Mouse (Mus musculus): ENCODE measurements at regions not wholly inside any gene's neighbourhood (a gene's known extent, or its start where the extent isn't known, plus 50 kb on each side); places are given as distances from the start of the nearest gene placed in this dataset.

DNA sequence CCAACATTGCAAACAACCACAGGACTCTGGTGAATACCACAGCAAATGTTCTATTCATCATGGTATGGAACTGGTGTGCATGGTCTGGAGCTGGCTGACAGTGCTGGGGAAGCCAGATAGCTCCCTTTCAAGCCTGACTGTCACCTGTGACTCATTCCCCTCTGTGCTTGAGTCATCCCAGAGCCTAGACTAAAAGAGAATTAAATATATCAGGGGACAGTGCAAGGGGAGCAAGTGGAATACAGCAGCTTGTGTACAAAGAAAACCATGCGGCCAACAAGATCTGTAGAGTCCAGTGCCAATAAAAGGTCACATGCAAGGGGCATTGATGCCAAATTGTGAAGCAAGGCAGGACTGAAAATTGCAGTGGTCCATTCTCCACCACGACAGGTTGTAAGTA lies 117.7 kb downstream of the Pah start:
- no peak for DNase-seq (ENCODE audit: low spot score)

DNA sequence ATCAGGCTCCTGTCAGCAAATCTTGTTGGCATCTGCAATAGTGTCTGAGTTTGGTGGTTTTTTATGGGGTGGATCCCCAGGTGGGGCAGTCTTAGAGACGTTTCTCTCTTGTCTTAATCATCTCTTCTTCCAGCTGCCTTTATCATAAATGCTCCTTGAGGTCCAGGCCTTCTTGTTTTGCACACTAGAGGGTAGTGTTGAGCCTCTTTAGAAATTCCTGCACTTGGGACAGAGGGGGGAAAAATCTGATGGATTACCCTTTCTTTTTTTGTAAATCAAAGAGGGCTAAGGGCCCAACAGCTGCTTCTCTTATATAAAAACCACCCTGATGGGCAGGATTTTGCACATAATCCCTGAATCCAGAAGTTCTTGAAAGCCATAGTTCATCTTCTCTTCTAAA lies 127.5 kb downstream of the Pah start:
- DNase-seq (ENCODE audit: low spot score): peak; percentile 49

DNA sequence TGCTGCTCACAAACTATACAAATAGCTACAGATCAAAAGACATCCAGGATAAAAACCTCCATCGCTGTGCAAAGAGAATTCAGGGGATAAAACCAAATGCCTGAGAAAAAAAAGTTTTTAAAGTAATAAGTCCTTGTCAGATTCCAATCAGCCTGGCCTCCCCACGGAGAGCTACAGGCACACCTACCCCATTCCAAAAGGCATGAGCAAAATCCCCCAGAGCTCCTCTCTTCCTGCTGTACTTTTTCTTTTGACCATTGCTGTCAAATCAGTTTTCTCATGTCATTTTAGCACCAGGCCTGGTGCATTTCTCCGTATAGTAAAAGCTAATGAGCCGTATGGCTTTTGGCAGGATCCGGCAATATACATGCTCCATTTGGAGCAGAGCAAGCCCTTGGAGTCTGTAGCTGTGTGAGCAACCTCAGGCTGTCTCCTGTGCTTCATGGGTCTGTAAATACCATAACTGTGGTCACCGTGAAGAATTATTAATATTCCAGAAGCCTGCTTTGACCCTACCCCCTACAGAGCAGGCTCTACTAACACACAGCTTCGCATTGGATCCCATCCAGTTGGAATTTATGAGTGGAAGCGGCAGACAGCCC lies 130.6 kb downstream of the Pah start:
- DNase-seq (ENCODE audit: low spot score): no peak

DNA sequence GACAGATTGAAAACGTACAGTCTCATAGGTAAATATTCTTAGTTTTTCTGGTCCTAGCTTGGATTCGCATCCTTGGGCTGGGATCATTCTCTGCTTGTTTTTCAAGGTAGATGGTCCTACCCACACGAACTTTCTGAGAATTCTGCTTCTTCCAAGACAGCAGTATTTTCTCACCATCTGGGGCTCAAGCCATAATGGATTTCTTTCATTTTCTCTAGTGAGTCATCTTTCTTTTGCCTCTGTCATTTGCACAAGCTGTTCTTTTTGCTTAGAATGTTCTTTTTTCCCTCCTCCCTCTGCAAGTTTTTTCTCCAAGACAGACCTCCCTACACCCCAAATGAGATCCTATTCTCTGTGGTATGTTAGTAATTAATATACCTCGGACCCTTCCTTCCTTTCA lies 132.5 kb downstream of the Pah start:
- DNase-seq (ENCODE audit: low spot score): no peak

DNA sequence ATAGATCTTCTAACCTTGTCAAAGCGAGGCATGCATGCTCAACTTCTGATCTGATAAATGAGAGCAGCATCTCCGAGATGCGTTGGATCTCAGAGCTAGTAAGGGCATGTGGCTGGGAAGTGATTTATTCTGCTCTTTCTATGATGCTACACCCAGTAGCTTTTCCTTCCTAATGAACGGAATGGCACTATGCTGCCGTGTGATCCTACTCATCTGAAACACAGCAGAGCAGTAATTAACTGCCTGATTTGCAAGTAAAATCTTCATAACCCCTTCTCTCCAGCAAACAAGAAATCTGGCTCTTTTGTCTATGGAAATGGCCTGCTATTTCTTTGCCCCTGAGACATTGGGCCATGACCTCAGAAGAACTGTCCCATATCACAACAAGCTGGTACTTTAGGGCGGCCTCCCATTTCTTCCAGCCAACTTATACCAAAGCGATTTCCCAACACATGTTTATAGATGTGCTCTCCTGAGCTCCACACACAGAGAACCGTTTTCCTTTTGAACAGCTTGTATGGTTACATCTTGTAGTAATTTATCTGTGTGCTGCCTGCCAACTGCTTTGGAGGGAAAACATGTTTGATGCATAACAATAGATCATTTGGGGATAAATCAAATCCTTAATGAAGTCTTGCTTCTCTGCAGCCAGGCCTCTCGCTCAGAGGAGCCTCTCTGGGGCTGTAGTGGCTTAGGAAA lies 144.6 kb downstream of the Pah start:
- no peak for DNase-seq (ENCODE audit: low spot score)

DNA sequence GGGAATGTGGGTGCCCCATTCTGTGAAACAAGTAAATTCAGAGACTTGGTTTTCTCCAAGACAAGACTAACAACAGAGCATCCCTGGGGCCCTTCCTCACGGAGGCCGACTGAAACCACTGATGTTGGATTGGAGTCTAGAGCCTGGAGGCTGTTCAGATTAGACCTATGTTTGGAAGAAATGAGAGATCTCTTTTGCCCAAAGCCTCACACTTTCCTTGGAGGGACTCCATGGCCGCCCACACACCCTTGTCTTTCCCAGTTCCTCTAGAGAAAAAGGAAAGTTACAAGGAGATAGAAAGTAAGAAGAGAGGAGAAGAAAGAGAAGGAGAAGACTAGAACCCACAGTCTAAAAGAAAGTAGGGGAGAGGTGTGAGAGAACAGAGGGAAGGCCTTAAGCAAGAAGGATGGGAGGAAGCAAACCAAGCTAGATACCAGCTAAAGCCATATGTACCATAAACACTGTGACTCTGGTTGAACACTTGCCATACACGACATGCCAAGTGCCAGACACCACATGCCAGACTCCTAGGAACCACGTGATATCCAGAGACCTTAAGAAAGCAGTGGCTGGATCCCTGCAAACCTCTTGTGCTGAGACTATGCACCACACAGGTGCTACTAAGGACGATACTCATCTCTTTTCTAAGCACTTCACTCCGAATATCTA lies 145.3 kb downstream of the Pah start:
- DNase-seq (ENCODE audit: low spot score): no peak

DNA sequence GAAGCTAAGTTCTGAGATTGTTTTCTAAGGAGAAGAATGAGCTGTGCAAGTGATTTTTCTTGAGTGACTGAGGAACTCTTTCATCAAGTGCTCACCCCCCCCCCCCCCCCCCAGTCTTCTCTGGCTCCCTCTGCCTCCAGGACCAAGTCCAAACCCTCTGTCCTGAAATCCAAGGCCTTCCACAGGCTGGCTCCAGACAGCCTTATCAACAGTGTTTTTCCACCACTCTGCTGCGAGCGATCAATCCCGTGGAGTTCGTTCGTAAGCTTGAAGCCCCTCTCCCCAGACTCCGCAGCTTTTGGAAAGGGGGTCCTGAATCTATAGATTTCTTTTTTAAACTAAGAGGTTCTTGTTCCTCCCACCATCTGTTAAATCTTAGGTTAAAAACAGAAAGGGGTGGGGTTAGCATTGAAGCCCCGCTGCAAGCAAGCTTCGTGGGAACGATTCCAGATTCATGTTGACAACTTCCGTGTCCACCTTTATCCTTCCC lies 146.1 kb downstream of the Pah start:
- DNase-seq (ENCODE audit: low spot score): no peak

DNA sequence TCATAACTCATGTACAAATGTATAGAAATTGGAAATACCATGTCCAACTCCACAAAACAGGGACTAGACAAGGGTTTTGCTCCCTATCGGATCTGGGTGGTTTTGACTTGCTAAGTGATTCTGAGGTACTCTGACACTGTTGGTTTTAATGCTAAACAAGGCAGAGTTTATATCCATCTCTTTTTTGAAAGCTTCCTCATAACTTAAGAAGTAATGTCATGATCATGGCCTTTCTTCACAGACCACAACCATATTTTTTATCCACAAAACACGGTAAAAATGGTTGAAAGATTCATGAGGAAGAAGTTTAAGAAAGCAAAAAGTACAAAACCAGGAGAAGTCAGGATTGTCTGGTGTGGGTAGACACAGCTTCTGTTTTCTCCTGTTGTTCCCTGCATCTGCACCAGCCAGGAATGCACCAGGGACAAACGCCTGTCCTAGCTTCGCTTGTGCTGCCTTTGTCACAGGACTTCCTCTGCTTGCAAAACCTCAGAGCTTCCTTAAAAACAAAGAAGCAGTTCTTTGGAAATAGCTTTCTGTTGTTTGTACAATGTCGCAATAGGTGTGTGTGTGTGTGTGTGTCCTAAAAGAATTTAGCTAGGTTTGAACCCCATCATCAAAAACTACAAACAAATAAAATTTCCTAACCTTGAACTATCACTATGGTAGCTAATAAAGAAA lies 153.3 kb downstream of the Pah start:
- DNase-seq (ENCODE audit: low spot score): no peak

DNA sequence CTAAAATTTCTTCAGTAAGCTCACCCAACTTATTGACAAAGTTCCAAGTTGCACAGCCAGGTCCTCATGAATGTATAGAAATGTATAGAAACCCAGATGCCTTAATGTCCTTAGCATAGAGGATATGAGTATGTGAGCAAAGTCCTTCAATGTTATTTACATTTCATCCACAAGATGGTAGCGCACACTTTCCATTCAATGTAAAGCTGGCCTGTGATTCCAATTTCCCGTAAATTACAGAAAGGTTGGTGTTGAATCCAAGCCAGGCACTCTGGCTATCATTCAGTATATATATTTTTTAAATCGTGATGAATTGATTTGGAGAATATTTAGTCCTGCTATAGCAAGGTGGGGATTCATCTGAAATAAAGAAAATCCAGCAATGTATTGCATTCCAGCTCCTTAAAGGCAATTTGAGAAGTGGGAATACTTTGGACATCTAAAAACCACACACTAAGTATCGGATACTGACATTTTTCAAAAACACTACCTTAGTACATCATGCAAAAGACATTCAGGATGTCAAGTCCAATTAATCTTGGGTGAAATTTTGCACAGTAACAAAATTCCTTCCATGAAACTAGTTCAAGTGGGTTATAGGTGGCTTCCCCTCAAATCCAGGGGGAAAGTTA lies 154.6 kb downstream of the Pah start:
- peak; percentile 57 for DNase-seq (ENCODE audit: low spot score)

DNA sequence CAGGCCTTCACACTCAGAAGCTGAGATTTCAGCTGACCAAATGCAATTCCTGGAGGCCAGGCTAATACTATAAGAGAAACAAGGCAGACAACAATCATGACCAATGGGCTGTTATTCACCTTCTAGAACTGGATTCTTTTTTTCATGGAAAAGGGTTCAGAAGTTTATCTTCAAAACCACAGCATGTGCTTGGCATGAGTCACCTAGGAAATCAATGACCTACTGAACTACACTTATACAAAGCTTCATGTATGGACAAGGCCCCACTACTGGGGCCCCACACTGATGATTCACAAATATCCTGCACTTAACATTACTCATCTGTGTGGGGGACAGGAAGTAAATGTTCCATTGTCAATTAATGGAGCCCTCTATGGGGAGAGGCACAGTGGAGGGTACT lies 157.4 kb downstream of the Pah start:
- DNase-seq (ENCODE audit: low spot score): no peak

DNA sequence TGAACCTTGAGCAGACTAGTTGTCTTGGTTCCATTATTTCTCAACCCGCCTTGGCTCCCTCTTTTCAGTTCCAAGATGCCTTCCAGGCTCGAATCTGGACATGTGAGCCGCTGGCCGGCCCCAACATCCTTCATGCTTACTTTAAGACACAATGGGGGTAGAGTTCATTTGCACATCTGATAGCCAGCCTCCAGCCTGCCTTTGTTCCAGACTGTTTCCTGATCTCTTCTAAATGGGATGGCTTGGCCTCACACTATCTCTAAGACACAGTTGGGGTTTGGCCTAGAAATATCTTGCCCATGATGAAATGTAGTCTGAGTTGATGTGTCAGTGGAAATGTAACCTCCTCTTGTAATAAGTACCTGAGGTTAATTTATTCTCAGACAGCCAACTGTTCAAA lies 164.7 kb downstream of the Pah start:
- no peak for DNase-seq (ENCODE audit: low spot score)

DNA sequence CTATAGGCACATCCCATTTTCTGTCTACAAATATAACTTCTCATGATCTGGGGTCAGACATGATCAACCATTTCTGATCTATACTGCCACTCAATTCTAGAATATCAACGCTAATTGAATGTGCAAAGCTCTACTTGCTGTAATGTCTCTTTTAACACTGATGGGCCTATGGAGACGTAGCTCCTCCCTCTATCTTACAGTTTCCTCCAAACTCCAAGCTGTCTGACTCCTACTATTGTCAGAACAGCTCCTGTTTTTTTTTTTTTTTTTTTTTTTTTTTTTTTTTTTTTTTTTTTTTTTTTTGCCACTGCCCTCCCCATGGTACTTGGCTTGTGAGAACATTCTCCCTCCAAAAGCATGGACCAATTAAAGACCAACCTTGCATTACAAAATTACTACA lies 165.2 kb downstream of the Pah start:
- DNase-seq (ENCODE audit: low spot score): no peak

DNA sequence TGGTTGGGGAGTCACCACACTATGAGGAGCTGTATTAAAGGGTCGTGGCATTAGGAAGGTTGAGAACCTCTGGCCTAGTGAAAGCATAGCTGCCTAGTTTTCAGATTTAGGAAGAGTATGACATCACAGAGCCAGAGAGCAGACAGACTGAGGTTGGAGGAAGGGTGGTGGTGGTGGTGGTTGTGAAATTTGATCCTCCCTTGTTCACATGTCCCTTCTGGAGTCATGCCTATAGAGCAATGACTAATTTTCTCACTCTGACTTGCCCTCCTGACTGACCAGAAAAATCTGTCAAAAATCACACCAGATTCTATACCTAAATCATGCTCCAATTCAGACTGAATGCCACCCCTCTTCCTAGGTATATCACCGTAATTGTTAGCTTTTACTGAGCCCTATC lies 166.2 kb downstream of the Pah start:
- no peak for DNase-seq (ENCODE audit: low spot score)

DNA sequence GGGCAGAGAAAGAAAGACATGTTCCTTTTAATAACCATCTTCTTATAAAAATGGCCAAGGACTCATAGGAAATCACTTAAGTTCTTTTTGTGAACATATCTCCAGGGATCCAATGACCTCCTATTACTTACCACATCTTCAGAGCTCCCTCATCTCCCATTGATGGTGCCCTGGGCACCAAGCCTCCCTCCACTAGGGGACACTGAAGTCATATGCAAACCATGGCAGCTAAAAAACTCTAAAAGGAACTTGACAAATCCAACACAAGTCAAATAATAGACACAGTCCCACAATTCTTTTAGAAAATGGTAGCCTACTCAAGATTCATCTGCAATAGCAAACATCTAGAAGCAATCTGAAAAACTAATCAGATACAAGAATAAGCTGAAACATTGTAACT lies 167.2 kb upstream of the Igf1 start:
- DNase-seq (ENCODE audit: low spot score): no peak

DNA sequence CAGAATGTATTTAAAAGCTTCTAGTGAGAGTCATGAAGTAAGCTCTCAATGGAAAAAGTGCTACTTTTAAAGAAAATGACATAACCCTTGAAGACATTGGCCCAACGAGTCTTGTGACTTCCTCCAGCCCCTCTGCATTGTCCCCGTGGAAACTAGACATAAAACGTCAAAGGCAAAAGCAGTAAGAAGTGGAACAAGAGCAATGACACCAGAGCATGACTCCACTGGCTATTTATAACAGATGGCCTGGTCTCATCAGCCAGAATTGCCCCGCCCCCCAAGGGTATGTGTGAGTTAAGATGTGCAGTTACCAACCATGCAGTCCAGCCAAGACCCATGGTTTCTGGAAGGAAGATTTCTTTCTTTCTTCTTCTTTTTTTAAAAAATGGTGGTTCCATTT lies 161.6 kb upstream of the Igf1 start:
- DNase-seq (ENCODE audit: low spot score): no peak

DNA sequence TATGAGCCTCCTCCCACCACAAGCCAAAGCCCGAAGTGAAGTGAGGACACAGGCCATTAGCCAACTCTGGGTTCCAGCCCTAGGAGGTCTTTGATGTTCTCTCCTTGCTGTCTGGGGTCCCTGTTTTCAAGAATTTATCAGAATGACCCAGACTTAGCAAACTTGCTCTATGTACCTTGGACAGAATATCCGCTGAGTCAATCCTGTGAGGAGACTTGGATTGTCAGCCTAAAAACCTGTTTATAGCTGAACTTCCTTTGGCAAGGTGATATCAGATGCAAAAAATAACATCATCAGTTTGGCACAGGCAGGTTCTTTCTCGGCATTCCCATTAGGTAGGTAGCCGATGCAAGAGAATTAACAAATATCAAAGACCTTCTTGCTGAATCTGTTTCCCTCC lies 146.9 kb upstream of the Igf1 start:
- no peak for DNase-seq (ENCODE audit: low spot score)

DNA sequence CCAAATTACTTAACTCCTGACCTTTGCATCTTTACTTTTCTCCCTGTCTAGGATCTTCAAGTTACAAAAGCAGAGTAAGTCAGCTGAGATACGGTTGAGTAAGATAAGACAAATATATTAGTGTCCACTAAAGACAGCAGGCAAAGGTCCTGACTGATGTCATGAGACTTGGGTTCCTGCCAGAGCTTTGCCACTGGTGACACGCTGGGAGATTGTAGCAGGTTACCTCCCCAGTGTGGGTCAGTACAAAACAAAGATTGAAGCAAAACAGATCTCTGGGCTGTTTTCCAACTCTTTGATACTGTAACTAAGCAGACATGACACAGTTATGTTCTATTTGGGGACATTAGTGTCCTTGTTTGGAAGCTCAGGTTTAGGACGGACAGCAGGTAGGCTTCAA lies 146.3 kb upstream of the Igf1 start:
- no peak for DNase-seq (ENCODE audit: low spot score)

DNA sequence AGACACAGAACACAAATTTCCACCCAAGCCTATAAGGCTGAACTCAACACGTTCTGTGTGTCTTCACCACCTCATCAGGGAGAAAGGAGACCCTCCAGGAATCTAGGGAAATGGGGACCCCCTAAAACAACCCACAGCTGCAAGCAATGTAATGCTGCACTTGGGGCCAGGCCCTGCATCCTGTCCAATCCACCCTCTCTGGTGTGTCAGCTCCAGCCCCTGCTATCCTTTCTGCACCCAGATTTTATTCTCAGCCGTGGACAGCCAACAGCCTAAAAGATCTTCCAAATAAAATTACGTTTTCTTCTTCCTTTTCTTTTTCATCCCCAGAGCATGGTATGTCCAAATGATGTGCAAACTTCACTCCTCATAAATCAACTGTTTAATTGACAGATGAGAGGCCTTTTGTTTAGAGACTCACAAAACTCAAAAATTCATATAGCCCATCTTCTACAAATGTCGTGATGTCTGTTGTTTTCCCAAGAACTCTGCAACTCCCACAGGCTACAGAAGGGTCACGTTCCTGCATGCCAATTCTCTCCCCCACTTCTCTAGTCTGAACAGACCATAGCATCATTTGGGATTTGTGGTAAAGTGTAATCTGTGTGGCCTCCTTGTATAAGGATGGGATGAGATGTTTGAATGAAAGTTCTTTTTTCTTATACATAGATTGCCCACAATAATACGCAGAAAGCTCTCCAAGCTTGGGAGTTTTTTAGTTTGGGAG lies 142.0 kb upstream of the Igf1 start:
- DNase-seq (ENCODE audit: low spot score): no peak

DNA sequence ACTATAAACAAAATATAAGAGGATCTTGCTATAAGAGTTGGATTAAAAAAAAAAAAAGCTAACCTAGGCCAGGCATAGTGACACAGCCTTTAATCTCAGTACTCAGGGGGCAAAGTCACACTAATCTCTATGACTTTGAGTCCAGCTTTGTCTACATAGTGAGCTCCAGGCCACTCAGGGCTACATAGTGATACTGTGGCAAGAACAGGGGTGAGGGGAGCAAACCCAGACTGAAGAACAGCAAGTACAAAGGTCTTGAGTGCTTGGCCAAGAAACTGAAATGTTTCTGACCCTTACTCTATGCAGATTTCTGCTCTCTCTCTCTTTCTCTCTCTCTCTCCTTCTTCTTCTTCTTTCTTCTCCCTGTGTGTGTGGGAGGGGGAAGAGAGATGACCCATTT lies 140.9 kb upstream of the Igf1 start:
- no peak for DNase-seq (ENCODE audit: low spot score)

DNA sequence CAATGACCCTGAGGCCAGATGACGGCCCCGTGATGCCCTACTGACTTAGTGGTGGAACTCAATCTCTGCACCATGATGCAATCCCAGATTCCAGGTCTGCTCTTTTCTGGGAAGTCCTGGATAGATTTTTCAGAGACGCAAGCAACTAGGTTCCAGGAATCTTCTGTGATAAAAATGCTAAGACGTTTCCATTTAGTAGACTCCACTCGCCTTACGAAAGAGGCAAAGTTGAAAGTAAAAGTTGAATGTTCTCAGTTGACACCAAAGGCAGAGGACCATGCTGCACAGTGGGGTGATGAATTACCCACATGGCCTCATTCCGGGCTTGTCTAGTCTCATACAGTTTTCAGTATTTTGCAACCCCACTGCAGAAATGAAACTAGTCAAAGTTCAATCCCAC lies 139.6 kb upstream of the Igf1 start:
- no peak for DNase-seq (ENCODE audit: low spot score)

DNA sequence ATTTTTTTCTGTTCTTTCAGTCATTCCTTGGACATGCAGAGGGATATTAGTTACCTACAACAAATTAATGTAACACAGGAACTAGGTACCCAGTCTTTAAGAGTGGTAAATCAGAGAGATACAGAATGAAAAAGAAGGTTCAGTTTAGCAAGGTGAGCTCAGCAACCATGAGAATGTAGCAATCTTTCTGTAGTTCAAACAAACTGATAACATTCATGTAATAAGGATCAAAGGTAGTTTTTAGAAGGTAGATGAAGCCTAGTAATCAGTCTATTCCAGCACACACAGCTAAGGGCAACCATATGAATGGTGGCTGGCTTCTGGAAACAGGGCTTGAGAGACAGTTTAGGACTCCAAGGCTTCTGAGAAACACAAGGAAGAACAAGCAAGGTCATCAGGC lies 138.1 kb upstream of the Igf1 start:
- no peak for DNase-seq (ENCODE audit: low spot score)

DNA sequence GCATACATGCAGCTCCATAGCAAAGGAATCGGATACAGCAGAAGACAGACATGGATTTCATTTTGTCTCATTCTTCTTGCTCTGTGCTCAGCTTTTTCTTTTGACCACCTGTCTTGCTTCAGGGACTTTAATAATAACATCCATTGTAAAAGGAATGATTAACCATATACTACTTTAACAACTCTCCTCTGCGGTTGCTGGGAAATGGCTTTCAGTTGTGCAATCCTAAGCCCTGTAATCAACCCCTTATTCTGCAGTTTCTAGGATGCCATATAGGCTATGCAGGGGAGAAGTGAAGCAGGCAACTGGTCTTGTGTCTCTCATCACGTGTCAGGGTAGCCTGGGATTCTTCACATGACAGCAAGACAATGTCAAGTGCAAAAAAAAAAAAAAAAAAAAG lies 135.8 kb upstream of the Igf1 start:
- no peak for DNase-seq (ENCODE audit: low spot score)
